Mouse (Mus musculus): Measurements from ENCODE around the gene Bzw1.

DNA sequence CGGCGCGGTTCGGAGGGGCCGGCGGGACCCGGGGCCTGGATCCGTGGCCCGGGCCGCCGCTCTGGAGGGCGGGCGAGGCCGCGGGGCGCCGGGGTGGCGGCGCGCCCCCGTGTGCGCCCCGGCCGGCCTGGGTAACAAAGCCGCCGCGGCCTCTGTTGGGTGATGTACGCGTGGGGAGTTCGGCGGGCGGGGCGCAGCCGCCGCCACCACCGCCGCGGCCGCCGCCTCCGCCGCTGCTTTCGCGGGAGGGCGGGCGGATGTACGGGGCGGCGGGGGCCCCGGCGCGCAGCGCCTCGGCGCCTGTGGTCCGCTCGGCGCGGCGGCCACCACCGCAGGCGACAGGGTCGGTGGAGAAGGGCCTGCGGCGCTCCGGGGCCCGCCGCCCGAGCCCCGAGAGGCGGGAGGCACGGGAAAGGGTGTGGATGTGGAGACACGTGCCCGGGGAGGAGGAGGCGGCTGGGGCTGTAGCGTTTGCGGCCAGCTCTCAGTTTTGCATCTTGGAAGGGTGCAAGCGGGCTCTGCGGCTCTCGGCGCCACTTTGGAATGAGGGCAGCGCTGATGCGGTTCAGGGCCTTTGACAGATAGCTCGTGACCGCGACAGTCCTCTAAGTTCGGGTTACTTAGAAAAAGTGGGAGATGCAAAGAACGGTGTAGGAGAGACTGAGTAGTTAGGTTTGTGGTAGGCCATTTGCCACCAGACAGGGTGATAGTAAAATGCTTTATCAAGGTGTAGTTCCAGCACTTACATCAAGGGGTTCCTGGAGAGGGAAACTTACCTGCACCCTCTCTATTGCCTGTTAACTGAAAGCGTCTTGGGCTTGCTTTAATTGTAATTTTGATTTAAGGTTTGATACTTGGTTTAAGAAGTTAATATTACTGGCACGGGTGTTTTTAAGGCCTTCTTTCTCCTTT is 842 bp downstream of the Bzw1 start:
- TF ChIP-seq CTCF (IDR thresholded peaks at IDR 0.05; ENCODE audit: control insufficient read depth, insufficient read depth, low read length) = no peak
- no peak for TF ChIP-seq POLR2A (IDR thresholded peaks at IDR 0.05; ENCODE audit: borderline replicate concordance, control insufficient read depth, low read depth, low read length)

All from bone marrow, adult 2 months (tissue).